Mouse (Mus musculus): ENCODE measurements around the gene Exo5.

- no peak for TF ChIP-seq NRF1 (IDR thresholded peaks at IDR 0.05; ENCODE audit: insufficient read depth, low read depth, low read length, poor library complexity, severe bottlenecking)
- no peak for TF ChIP-seq POLR2AphosphoS2 (IDR thresholded peaks at IDR 0.05; ENCODE audit: low read length)
- no peak for TF ChIP-seq POLR2A (IDR thresholded peaks at IDR 0.05; ENCODE audit: control insufficient read depth in 1 of 2, insufficient read depth in 1 of 2, low read depth in 1 of 2, low read length in 2 of 2, poor library complexity in 1 of 2)
- TF ChIP-seq SMC3 (IDR thresholded peaks at IDR 0.05; ENCODE audit: low read depth, low read length), result no peak
- no peak for TF ChIP-seq TAL1 (IDR thresholded peaks at IDR 0.05; ENCODE audit: low read length)
- TF ChIP-seq ZNF384 (IDR thresholded peaks at IDR 0.05; ENCODE audit: low read depth, low read length), result no peak
- TF ChIP-seq ZKSCAN1 (IDR thresholded peaks at IDR 0.05; ENCODE audit: low read depth, low read length), result no peak
These were observed 24.1 kb upstream of the Exo5 start for GRCm38 (mm10) chr4:120948938-120949337.

Data from MEL (cell line).